Mouse (Mus musculus) lung, adult 2 months (tissue): ENCODE measurements at regions not wholly inside any gene's neighbourhood (a gene's known extent, or its start where the extent isn't known, plus 50 kb on each side); places are given as distances from the start of the nearest gene placed in this dataset.

Experiments
- CTCF ChIP-seq: fragments of 200-500 bp; IDR thresholded peaks from 2 replicates; pipeline ENCODE4 v1.5.1; 2011; ENCODE audit warnings: mild to moderate bottlenecking, low read length, control low read depth; ENCODE audit not compliant: insufficient read depth
- POLR2A ChIP-seq: fragments of 200-500 bp; IDR thresholded peaks from 2 replicates; pipeline ENCODE4 v1.6.1; 2011; ENCODE audit warnings: low read depth, mild to moderate bottlenecking, control low read depth, low read length, borderline replicate concordance; ENCODE audit errors: extremely low read depth

GRCm38 (mm10) chr10:37378002-37378702 lies 239.4 kb upstream of the Marcks start:
- TF ChIP-seq CTCF (no peak), POLR2A (no peak)
